Mouse (Mus musculus): Measurements from ENCODE around the gene Gpr183. TPM values are rescaled to one million over a fixed set of nuclear protein-coding genes. Genes with fewer than 3 reads are reported as not detected.

The Gpr183 gene
- not detected for polyA plus RNA-seq (2021)

DNA sequence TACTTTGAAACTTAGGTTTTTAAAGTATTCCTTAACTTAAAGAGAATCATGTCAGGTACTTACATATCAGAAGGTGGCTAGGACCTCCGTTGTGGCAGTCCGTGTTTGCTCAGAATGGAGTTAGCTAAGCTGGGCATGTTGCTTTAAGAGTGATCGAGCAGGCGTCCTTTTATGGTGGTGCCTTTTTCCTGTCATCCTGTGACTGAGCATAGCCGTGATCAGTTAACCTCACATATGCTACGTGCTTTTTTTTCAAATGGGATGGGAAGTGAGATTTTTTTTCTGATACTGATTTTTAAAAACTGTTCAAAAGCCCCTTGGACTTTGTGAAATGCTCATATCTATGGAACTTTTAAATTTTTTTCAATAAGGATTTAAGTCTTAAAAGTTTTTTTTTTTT, at the start of gene Gpr183:
Gpr183 (minus strand) TSS at position 206 of the 400 bp plus-strand sequence.
- POLR2A ChIA-PET, result no interaction called here
- ATAC-seq (no peak), DNase-seq (ENCODE audit: low read depth, low spot score) (no peak)
- in situ Hi-C loops (cut with MboI; ENCODE audit: low pct_unique_long_range_greater_than_20kb), result no loop called here
- H3K27me3 ChIP-seq, result no peaks in the 10 kb centered on the region
- CTCF ChIA-PET, result interaction anchor here (1.5 to 2.2 kb wide), 2 partner anchors 16 kb away, joined by 3 to 5 read pairs; no protein-coding TSS in a partner anchor
- TF ChIP-seq CTCF (IDR thresholded peaks at IDR 0.05), result no peak

DNA sequence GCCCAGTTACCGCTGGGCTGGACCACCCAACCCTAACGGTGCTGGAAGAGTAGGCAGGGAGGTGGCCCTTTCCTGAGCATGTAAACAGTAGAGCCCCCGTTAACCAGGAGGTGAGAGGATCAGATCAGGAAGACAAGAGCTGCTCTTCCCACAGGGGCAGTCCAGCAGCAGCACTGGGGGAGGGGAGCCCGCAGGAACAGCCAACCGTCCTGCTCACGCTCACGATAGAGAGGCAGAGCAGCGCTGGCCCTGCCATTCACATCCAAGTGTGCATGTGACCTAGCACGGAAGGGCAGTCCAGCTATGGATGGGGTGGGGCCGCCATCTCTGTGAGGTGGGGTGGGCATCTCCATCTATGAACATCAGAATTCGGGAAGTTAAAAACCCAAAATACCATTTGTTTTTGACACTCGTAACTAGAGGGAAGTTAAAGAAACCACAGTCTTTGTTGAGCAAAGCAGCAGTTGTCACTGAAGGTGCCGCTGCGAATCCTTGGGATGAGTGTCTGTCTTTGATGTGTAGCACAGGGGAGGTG, 48.5 kb upstream of the Gpr183 start:
- no peak for DNase-seq (ENCODE audit: low read depth, low spot score)
- ChIA-PET POLR2A (interaction anchor here (0.8 kb wide), 1 partner anchor 20 kb away, joined by 3 read pairs; no protein-coding TSS in a partner anchor), CTCF (interaction anchor here (0.6 kb wide), 1 partner anchor 26 kb away, joined by 3 read pairs; no protein-coding TSS in a partner anchor)
- H3K27me3 ChIP-seq, result no peaks in the 10 kb centered on the region
- no peak for TF ChIP-seq CTCF (IDR thresholded peaks at IDR 0.05)
- ATAC-seq, result no peak
- in situ Hi-C loops (cut with MboI; ENCODE audit: low pct_unique_long_range_greater_than_20kb), result no loop called here

DNA sequence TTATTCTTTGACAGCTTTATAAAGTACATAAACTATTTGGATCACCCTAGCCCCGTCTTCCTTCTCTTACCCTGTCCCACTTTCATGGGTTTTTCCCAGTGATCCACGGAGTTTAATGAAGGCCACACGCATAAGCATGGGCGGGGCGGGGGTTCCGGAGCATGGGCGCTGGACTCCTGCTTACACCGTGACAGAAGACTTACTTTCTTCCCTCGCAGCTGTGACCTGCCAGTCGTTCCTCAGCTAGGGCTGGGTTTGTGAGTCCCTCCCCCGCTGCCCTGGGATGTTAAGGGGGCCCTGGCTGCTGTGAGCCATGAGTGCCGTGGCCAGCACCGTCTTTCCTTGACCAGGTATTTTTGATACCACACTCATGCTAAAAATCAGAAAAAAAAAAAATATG, 47.8 kb upstream of the Gpr183 start:
- no peak for DNase-seq (ENCODE audit: low read depth, low spot score)
- in situ Hi-C loops (cut with MboI; ENCODE audit: low pct_unique_long_range_greater_than_20kb), result no loop called here
- TF ChIP-seq CTCF (IDR thresholded peaks at IDR 0.05), result no peak
- CTCF ChIA-PET, result no interaction called here
- no peaks in the 10 kb centered on the region for H3K27me3 ChIP-seq
- POLR2A ChIA-PET, result no interaction called here
- ATAC-seq, result no peak

DNA sequence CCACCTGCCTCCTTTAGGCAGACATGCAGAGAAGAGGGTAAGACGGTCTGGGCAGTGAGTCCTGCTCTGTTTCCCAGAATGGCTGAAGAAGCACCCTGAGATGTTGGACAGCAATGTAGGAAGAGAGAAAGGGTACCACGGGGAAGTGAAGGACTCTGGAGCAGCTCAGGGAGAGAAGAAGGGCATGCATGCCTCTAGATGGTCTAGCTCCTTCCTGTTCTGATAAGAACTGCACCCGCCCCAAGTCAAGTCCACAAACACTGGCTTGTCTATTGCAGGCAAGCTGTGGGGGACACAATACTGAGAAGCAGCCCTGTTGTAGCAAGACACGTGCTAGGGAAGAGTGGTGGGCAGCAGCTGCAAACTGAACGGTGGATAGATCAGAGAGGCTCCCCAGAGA, 47.2 kb upstream of the Gpr183 start:
- TF ChIP-seq CTCF (IDR thresholded peaks at IDR 0.05), result no peak
- in situ Hi-C loops (cut with MboI; ENCODE audit: low pct_unique_long_range_greater_than_20kb), result no loop called here
- ChIA-PET POLR2A (no interaction called here), CTCF (no interaction called here)
- DNase-seq (ENCODE audit: low read depth, low spot score), result no peak
- ATAC-seq, result no peak
- H3K27me3 ChIP-seq, result no peaks in the 10 kb centered on the region

DNA sequence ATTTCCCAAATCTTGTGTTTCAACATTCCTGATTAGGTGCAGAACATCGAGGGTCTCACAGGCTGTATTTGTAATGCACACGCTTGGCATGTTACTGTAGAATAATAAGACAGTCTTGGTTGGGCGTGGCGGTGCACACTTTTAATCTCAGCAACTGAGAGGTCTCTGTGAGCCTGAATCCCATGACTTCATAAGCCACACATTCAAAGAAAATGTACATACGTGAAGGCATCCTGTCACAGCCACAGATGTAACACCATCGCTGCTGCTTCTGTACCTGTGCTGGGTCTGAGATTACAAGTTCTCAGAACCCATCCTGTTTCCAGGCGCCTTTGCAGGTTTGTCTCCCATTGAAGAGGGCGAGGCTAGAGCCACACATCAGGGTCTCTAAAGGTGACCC, 46.8 kb upstream of the Gpr183 start:
- in situ Hi-C loops (cut with MboI; ENCODE audit: low pct_unique_long_range_greater_than_20kb), result no loop called here
- no peaks in the 10 kb centered on the region for H3K27me3 ChIP-seq
- ChIA-PET POLR2A (no interaction called here), CTCF (no interaction called here)
- no peak for DNase-seq (ENCODE audit: low read depth, low spot score)
- ATAC-seq, result no peak
- no peak for TF ChIP-seq CTCF (IDR thresholded peaks at IDR 0.05)

DNA sequence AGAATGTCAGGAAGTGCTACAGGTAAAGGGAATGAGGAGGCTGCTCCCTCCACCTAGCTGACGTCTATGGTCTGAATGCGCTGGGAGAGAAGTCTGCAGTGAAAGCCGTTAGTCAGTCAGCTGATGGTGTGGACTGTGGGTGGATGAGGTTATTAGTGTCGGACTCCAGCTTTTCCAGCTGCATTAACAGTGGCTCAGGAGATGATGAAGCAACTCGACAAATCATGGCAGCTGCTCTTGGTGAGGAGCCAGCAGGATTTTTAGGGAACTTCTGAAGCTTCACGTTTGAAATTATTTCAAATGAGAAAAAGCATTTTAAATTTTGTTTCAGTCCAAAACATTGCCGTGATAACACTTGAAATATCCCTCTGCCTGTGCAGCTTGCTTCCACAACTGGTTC, 45.3 kb upstream of the Gpr183 start:
- no peaks in the 10 kb centered on the region for H3K27me3 ChIP-seq
- POLR2A ChIA-PET, result no interaction called here
- no peak for TF ChIP-seq CTCF (IDR thresholded peaks at IDR 0.05)
- DNase-seq (ENCODE audit: low read depth, low spot score) (no peak), ATAC-seq (no peak)
- CTCF ChIA-PET, result no interaction called here
- in situ Hi-C loops (cut with MboI; ENCODE audit: low pct_unique_long_range_greater_than_20kb), result no loop called here

DNA sequence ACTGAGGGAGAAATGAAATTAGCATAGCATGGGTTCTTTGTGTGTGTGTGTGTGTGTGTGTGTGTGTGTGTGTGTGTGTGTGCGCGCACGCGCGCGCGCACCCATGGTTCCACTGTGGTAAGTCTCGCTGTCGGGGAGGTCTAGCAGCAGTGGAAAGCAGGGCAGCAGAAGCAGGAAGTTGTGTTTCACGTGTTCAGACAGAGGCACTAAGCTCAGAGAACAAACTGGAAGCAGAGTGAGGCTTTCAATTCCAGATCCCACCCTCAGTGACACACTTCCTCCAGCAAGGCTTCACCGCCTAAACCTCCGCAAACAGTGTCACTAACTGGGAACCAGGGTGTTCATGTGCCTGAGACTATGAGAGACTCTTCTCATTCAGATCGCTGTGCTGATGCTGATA, 44.5 kb upstream of the Gpr183 start:
- no peaks in the 10 kb centered on the region for H3K27me3 ChIP-seq
- DNase-seq (ENCODE audit: low read depth, low spot score), result no peak
- CTCF ChIA-PET, result no interaction called here
- no peak for TF ChIP-seq CTCF (IDR thresholded peaks at IDR 0.05)
- POLR2A ChIA-PET, result interaction anchor here (0.7 kb wide), 1 partner anchor 753 kb away, joined by 3 read pairs; no protein-coding TSS in a partner anchor
- in situ Hi-C loops (cut with MboI; ENCODE audit: low pct_unique_long_range_greater_than_20kb), result no loop called here
- ATAC-seq, result no peak

DNA sequence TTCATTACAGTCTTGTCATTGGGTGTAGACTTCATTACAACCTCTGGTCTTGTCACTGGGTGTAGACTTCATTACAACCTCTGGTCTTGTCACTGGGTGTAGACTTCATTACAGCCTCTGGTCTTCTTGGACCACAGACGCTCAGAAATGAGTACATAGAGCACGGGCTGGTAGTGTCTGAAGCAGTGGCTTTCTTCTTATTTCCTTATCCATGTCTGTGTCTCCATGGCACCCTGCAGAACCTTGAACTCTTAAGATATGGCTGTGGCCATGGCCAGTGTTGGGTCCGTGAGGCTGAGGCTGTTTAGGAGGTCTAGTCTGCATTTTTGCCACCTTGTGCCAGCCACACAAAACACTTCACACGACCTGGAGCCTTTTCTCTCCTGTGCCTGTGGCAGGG, 43.3 kb upstream of the Gpr183 start:
- in situ Hi-C loops (cut with MboI; ENCODE audit: low pct_unique_long_range_greater_than_20kb), result no loop called here
- ChIA-PET POLR2A (no interaction called here), CTCF (no interaction called here)
- H3K27me3 ChIP-seq, result no peaks in the 10 kb centered on the region
- ATAC-seq, result no peak
- no peak for TF ChIP-seq CTCF (IDR thresholded peaks at IDR 0.05)
- DNase-seq (ENCODE audit: low read depth, low spot score), result no peak

DNA sequence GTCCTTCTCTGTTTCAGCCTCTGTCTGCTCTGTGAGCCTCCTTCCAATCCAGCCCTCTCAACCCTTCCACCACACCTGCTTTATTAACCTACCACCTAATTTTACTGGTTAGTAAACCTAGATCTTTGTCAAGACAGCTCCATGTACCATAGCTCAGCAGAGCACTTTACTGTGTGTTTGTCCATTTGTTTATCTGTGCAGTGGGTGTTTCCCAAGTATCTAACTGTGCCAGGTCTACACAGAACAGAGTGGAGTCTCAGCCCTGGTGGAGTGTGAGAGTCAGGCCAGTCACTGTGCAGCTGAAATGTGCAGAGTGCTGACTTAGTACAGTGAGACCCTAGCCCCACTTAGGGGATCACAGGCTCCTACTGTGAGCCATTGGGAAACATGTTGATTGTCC, 38.8 kb upstream of the Gpr183 start:
- CTCF ChIA-PET, result interaction anchor here (0.7 kb wide), 2 partner anchors 14 to 75 kb away, joined by 3 read pairs; no protein-coding TSS in a partner anchor
- TF ChIP-seq CTCF (IDR thresholded peaks at IDR 0.05), result no peak
- no peaks in the 10 kb centered on the region for H3K27me3 ChIP-seq
- POLR2A ChIA-PET, result no interaction called here
- no peak for ATAC-seq
- in situ Hi-C loops (cut with MboI; ENCODE audit: low pct_unique_long_range_greater_than_20kb), result no loop called here
- no peak for DNase-seq (ENCODE audit: low read depth, low spot score)

DNA sequence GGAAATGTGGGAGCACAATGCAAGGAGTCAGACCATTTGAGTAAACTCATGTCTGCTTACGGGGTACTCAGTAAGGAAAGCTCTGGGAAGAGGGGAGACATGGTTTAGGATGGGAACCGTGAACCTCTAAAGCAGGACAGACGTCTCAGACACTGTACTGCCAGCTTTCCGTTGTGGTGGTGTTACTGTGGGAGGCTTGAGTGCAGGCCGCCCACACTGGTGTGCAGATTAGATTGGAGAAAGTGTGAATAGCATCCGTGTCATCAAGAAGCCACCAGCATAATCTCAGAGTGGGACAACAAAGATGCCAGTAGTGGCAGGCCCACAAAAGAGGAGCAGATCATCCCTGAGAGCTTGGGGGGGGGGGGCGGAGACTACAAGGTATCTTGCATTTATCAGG, 37.2 kb upstream of the Gpr183 start:
- ChIA-PET CTCF (no interaction called here), POLR2A (no interaction called here)
- no peak for TF ChIP-seq CTCF (IDR thresholded peaks at IDR 0.05)
- ATAC-seq, result no peak
- H3K27me3 ChIP-seq, result no peaks in the 10 kb centered on the region
- DNase-seq (ENCODE audit: low read depth, low spot score), result no peak
- in situ Hi-C loops (cut with MboI; ENCODE audit: low pct_unique_long_range_greater_than_20kb), result no loop called here

DNA sequence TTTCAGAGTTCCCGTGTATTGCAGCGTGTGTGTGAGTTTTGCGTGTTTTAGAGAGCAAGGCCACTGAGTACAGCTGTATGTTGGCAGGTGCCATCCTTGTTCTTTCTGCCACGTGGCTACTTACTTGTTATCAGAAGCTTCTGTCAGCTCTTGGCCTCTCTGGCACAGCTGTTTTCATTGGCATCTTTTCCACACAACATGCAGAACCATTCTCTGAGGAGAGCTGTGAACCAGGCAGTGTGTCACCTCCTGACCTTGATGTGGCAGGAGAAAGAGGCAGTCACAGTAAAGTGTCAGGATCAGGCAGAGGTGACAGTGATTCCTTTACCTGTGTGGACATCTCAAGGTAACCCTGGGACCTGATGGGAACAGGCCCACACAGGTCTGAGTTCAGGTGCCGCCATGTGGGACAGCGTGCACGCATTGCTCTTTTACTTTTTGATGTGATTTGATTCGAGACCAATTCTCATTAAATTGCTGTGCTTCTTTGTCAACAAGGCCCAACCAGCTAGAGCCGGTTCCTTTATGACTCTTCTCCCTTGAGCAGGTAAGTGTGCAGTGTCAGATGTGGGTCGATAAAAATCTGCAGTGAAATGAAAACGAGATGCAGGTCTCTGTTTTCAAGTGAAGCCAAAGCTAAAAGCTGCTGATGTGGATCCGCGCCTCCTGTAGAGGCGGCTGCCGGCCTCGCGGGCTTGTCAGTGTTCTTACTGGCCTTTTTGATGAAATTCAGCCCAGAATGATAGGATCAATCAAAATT, 35.5 kb upstream of the Gpr183 start:
- in situ Hi-C loops (cut with MboI; ENCODE audit: low pct_unique_long_range_greater_than_20kb), result no loop called here
- ChIA-PET POLR2A (no interaction called here), CTCF (no interaction called here)
- no peaks in the 10 kb centered on the region for H3K27me3 ChIP-seq
- ATAC-seq (no peak), DNase-seq (ENCODE audit: low read depth, low spot score) (no peak)
- TF ChIP-seq CTCF (IDR thresholded peaks at IDR 0.05), result no peak

All from Patski (cell line).